Mouse (Mus musculus): ENCODE measurements around the gene A830031A19Rik.
A peak's percentile ranks its signal among the peaks of the same experiment; 100 is the strongest.

Gene A830031A19Rik

GRCm38 (mm10) chr11:24092618-24093017 is 17.8 kb upstream of the A830031A19Rik start:
- Histone ChIP-seq H3K36me3 (ENCODE audit: insufficient read depth, low read length) (peaks cover 8% of the 10 kb centered on the region; the same call in 1 of the 2 replicates), H3K4me1 (replicated peaks; ENCODE audit: low read depth, low read length) (peaks cover 18% of the 10 kb centered on the region), H3K9me3 (ENCODE audit: low read length) (no peaks in the 10 kb centered on the region), H3K4me3 (replicated peaks; ENCODE audit: low read length) (0 out of 2 replicates have a peak overlapping the region, but pooled peaks have one; percentile 14), H3K27me3 (ENCODE audit: insufficient read depth, low read length) (peaks cover 4% of the 10 kb centered on the region; the same call in 1 of the 2 replicates)
- TF ChIP-seq POU5F1 (IDR thresholded peaks at IDR 0.05; ENCODE audit: borderline replicate concordance, low read length), result no peak
- TF ChIP-seq CTCF (conservative IDR thresholded peaks at IDR 0.05; ENCODE audit: low read length), result no peak
- no peak for TF ChIP-seq NANOG (IDR thresholded peaks at IDR 0.05; ENCODE audit: borderline replicate concordance, low read length)

GRCm38 (mm10) chr11:24091393-24092080 is 16.7 kb upstream of the A830031A19Rik start:
- Histone ChIP-seq H3K27me3 (ENCODE audit: insufficient read depth, low read length) (peaks cover 5% of the 10 kb centered on the region; the same call in 1 of the 2 replicates), H3K36me3 (ENCODE audit: insufficient read depth, low read length) (peaks cover 15% of the 10 kb centered on the region; the same call in 1 of the 2 replicates), H3K4me1 (replicated peaks; ENCODE audit: low read depth, low read length) (peaks cover 25% of the 10 kb centered on the region), H3K4me3 (replicated peaks; ENCODE audit: low read length) (peak overlapping the region; percentile 37), H3K9me3 (ENCODE audit: low read length) (no peaks in the 10 kb centered on the region)
- TF ChIP-seq NANOG (IDR thresholded peaks at IDR 0.05; ENCODE audit: borderline replicate concordance, low read length), result no peak
- no peak for TF ChIP-seq POU5F1 (IDR thresholded peaks at IDR 0.05; ENCODE audit: borderline replicate concordance, low read length)
- no peak for TF ChIP-seq CTCF (conservative IDR thresholded peaks at IDR 0.05; ENCODE audit: low read length)

- H3K4me3 ChIP-seq (replicated peaks; ENCODE audit: low read length), result no peak overlapping the region
- no peak for TF ChIP-seq CTCF (conservative IDR thresholded peaks at IDR 0.05; ENCODE audit: low read length)
- TF ChIP-seq POU5F1 (IDR thresholded peaks at IDR 0.05; ENCODE audit: borderline replicate concordance, low read length), result no peak
- TF ChIP-seq NANOG (IDR thresholded peaks at IDR 0.05; ENCODE audit: borderline replicate concordance, low read length), result no peak
- peaks cover 36% of the 10 kb centered on the region for H3K4me1 ChIP-seq (replicated peaks; ENCODE audit: low read depth, low read length)
- H3K36me3 ChIP-seq (ENCODE audit: insufficient read depth, low read length), result peaks cover 19% of the 10 kb centered on the region; the same call in 1 of the 2 replicates
- H3K9me3 ChIP-seq (ENCODE audit: low read length), result no peaks in the 10 kb centered on the region
- H3K27me3 ChIP-seq (ENCODE audit: insufficient read depth, low read length), result peaks cover 15% of the 10 kb centered on the region; the same call in 1 of the 2 replicates
Observed at GRCm38 (mm10) chr11:24090443-24090842, 15.6 kb upstream of the A830031A19Rik start.

- Histone ChIP-seq H3K4me3 (replicated peaks; ENCODE audit: low read length) (no peak overlapping the region), H3K9me3 (ENCODE audit: low read length) (no peaks in the 10 kb centered on the region), H3K27me3 (ENCODE audit: insufficient read depth, low read length) (peaks cover 30% of the 10 kb centered on the region), H3K4me1 (replicated peaks; ENCODE audit: low read depth, low read length) (peaks cover 52% of the 10 kb centered on the region), H3K36me3 (ENCODE audit: insufficient read depth, low read length) (peaks cover 19% of the 10 kb centered on the region; the same call in 1 of the 2 replicates)
- no peak for TF ChIP-seq CTCF (conservative IDR thresholded peaks at IDR 0.05; ENCODE audit: low read length)
- TF ChIP-seq NANOG (IDR thresholded peaks at IDR 0.05; ENCODE audit: borderline replicate concordance, low read length), result no peak
- TF ChIP-seq POU5F1 (IDR thresholded peaks at IDR 0.05; ENCODE audit: borderline replicate concordance, low read length), result no peak
Observed at GRCm38 (mm10) chr11:24087069-24087468, 12.2 kb upstream of the A830031A19Rik start.

- no peak overlapping the region for H3K4me3 ChIP-seq (replicated peaks; ENCODE audit: low read length)
- no peak for TF ChIP-seq POU5F1 (IDR thresholded peaks at IDR 0.05; ENCODE audit: borderline replicate concordance, low read length)
- no peak for TF ChIP-seq CTCF (conservative IDR thresholded peaks at IDR 0.05; ENCODE audit: low read length)
- no peak for TF ChIP-seq NANOG (IDR thresholded peaks at IDR 0.05; ENCODE audit: borderline replicate concordance, low read length)
- no peaks in the 10 kb centered on the region for H3K9me3 ChIP-seq (ENCODE audit: low read length)
- peaks cover 47% of the 10 kb centered on the region for H3K4me1 ChIP-seq (replicated peaks; ENCODE audit: low read depth, low read length)
- H3K36me3 ChIP-seq (ENCODE audit: insufficient read depth, low read length), result peaks cover 19% of the 10 kb centered on the region; the same call in 1 of the 2 replicates
- peaks cover 30% of the 10 kb centered on the region for H3K27me3 ChIP-seq (ENCODE audit: insufficient read depth, low read length)
Observed at GRCm38 (mm10) chr11:24085986-24086385, 11.1 kb upstream of the A830031A19Rik start.

- TF ChIP-seq POU5F1 (IDR thresholded peaks at IDR 0.05; ENCODE audit: borderline replicate concordance, low read length) (no peak), CTCF (conservative IDR thresholded peaks at IDR 0.05; ENCODE audit: low read length) (no peak), NANOG (IDR thresholded peaks at IDR 0.05; ENCODE audit: borderline replicate concordance, low read length) (no peak)
Observed at GRCm38 (mm10) chr11:24084590-24084989, 9.7 kb upstream of the A830031A19Rik start.

GRCm38 (mm10) chr11:24084077-24084476 is 9.2 kb upstream of the A830031A19Rik start:
- Histone ChIP-seq H3K36me3 (ENCODE audit: insufficient read depth, low read length) (peaks cover 19% of the 10 kb centered on the region; the same call in 1 of the 2 replicates), H3K4me1 (replicated peaks; ENCODE audit: low read depth, low read length) (peaks cover 56% of the 10 kb centered on the region), H3K27me3 (ENCODE audit: insufficient read depth, low read length) (peaks cover 46% of the 10 kb centered on the region), H3K4me3 (replicated peaks; ENCODE audit: low read length) (no peak overlapping the region), H3K9me3 (ENCODE audit: low read length) (no peaks in the 10 kb centered on the region)
- no peak for TF ChIP-seq CTCF (conservative IDR thresholded peaks at IDR 0.05; ENCODE audit: low read length)
- no peak for TF ChIP-seq NANOG (IDR thresholded peaks at IDR 0.05; ENCODE audit: borderline replicate concordance, low read length)
- TF ChIP-seq POU5F1 (IDR thresholded peaks at IDR 0.05; ENCODE audit: borderline replicate concordance, low read length), result no peak

More at GRCm38 (mm10) chr11:24084590-24084989, 9.7 kb upstream of the A830031A19Rik start:
- H3K27me3 ChIP-seq (ENCODE audit: insufficient read depth, low read length), result peaks cover 41% of the 10 kb centered on the region
- peaks cover 53% of the 10 kb centered on the region for H3K4me1 ChIP-seq (replicated peaks; ENCODE audit: low read depth, low read length)
- H3K36me3 ChIP-seq (ENCODE audit: insufficient read depth, low read length), result peaks cover 19% of the 10 kb centered on the region; the same call in 1 of the 2 replicates
- no peak overlapping the region for H3K4me3 ChIP-seq (replicated peaks; ENCODE audit: low read length)
- H3K9me3 ChIP-seq (ENCODE audit: low read length), result no peaks in the 10 kb centered on the region

GRCm38 (mm10) chr11:24083423-24083822 is 8.6 kb upstream of the A830031A19Rik start:
- no peak for TF ChIP-seq POU5F1 (IDR thresholded peaks at IDR 0.05; ENCODE audit: borderline replicate concordance, low read length)
- TF ChIP-seq CTCF (conservative IDR thresholded peaks at IDR 0.05; ENCODE audit: low read length), result no peak
- TF ChIP-seq NANOG (IDR thresholded peaks at IDR 0.05; ENCODE audit: borderline replicate concordance, low read length), result no peak
- Histone ChIP-seq H3K4me1 (replicated peaks; ENCODE audit: low read depth, low read length) (peaks cover 61% of the 10 kb centered on the region), H3K9me3 (ENCODE audit: low read length) (no peaks in the 10 kb centered on the region), H3K4me3 (replicated peaks; ENCODE audit: low read length) (no peak overlapping the region), H3K27me3 (ENCODE audit: insufficient read depth, low read length) (peaks cover 53% of the 10 kb centered on the region), H3K36me3 (ENCODE audit: insufficient read depth, low read length) (peaks cover 19% of the 10 kb centered on the region; the same call in 1 of the 2 replicates)
